Mouse (Mus musculus) testis, adult 2 months (tissue): ENCODE measurements at regions not wholly inside any gene's neighbourhood (a gene's known extent, or its start where the extent isn't known, plus 50 kb on each side); places are given as distances from the start of the nearest gene placed in this dataset.

Source experiments
- CTCF ChIP-seq: fragments of 200-500 bp; IDR thresholded peaks from 2 replicates; pipeline ENCODE4 v1.5.1; 2012; ENCODE audit warnings: low read depth, mild to moderate bottlenecking, inconsistent platforms, low read length, moderate library complexity; ENCODE audit not compliant: control insufficient read depth, insufficient read depth, insufficient replicate concordance
- POLR2A ChIP-seq: fragments of 200-500 bp; IDR thresholded peaks from 2 replicates; pipeline ENCODE4 v1.6.1; 2012; ENCODE audit warnings: low read depth, mild to moderate bottlenecking, inconsistent platforms, low read length, moderate library complexity; ENCODE audit not compliant: control insufficient read depth

DNA sequence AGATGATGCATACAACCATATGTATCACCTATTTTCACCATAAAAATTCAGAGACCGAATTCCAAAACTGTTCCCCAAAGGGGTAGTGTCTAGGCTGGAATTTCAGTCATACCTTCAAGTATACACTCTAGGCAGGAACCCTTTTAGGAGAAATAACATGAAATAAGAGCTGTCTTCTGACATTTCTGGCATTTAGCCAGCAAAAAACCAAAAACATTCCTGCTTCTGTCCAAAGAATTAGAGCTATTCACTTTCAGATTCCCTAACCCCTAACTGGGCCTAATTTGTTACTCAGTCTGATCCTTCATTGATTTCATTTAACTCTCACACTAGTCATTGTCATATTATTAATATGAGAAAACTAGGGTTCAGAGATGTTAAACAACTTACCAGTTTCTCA lies 49.8 kb upstream of the Wdr75 start:
- no peak for TF ChIP-seq CTCF
- no peak for TF ChIP-seq POLR2A
